ENCODE assay signal across 8 mouse cellular contexts in genomic region chr7:80078792-80079301, GRCm38 (mm10). TPM values are rescaled to one million over a fixed set of nuclear protein-coding genes. Genes with fewer than 3 reads are reported as not detected.
A peak's percentile ranks its signal among the peaks of the same experiment; 100 is the strongest.
DNase-seq lines count a peak whose midpoint lies in the region; ATAC-seq and TF ChIP-seq lines count a peak whose summit lies in the region.

No protein-coding gene starts in this region.

- no peak overlapping the region; the same call in 1 of the 2 replicates for H3K4me2 ChIP-seq in intestine, embryonic 16.5 days (ENCODE audit: low read depth, low read length)
- peak overlapping the region; percentile 24 for H3K4me2 ChIP-seq in limb, embryonic 11.5 days (ENCODE audit: low read depth, severe bottlenecking)

- peak; percentile 89 for DNase-seq in adrenal gland, postnatal 14 days
- DNase-seq in limb, embryonic 11.5 days (ENCODE audit: low spot score): peak; percentile 60
- DNase-seq in mesoderm, embryonic 11.5 days (ENCODE audit: low read depth, low spot score): peak; percentile 70
- DNase-seq in right cerebral cortex, postnatal 25 days: peak; percentile 56

- peak; percentile 67 for ATAC-seq in granulocyte monocyte progenitor cell, adult 5-6 weeks (replicated peaks; ENCODE audit: poor library complexity, severe bottlenecking)
- peak; percentile 59 for ATAC-seq in intestine, embryonic 16.5 days
- ATAC-seq in limb, embryonic 11.5 days (ENCODE audit: insufficient number of reproducible peaks, low FRiP score, low TSS enrichment, low read depth): no peak
- no peak for ATAC-seq in inflammation-experienced regulatory T-cells, adult 6 months

- WGBS in intestine, embryonic 16.5 days: 27% methylated on average over 14 of the region's 14 CpGs
- WGBS in limb, embryonic 11.5 days: 31% methylated on average over 14 of the region's 14 CpGs

- H3K4me1 ChIP-seq in cortical plate, adult 2 months (ENCODE audit: control insufficient read depth, insufficient read depth, low read length): peaks cover 2% of the 10 kb centered on the region; the same call in 1 of the 2 replicates
- peaks cover 48% of the 10 kb centered on the region for H3K4me1 ChIP-seq in intestine, embryonic 16.5 days (ENCODE audit: control insufficient read depth, insufficient read depth, low read length)
- H3K4me1 ChIP-seq in limb, embryonic 11.5 days (ENCODE audit: control insufficient read depth, insufficient read depth, low read length): peaks cover 36% of the 10 kb centered on the region

- no peak overlapping the region for H3K4me3 ChIP-seq in cortical plate, adult 2 months (ENCODE audit: insufficient read depth, low read length)
- no peak overlapping the region for H3K4me3 ChIP-seq in intestine, embryonic 16.5 days (ENCODE audit: low read length)
- H3K4me3 ChIP-seq in limb, embryonic 11.5 days (ENCODE audit: low read depth, low read length): no peak overlapping the region

- peak overlapping the region; percentile 55; the same call in 1 of the 2 replicates for H3K27ac ChIP-seq in cortical plate, adult 2 months (ENCODE audit: insufficient read depth, low read length)
- peak overlapping the region; percentile 90 for H3K27ac ChIP-seq in intestine, embryonic 16.5 days (ENCODE audit: low read length)
- peak overlapping the region; percentile 62; the same call in 1 of the 2 replicates for H3K27ac ChIP-seq in limb, embryonic 11.5 days (replicated peaks; ENCODE audit: low read depth, low read length)

- no peak for TF ChIP-seq CTCF in cortical plate, adult 2 months (IDR thresholded peaks at IDR 0.05; ENCODE audit: extremely low read depth, insufficient read depth, low read length)

- TF ChIP-seq POLR2A in cortical plate, adult 2 months (IDR thresholded peaks at IDR 0.05; ENCODE audit: extremely low read depth, insufficient read depth, low read length): no peak

- no peaks in the 10 kb centered on the region for H3K27me3 ChIP-seq in intestine, embryonic 16.5 days (replicated peaks; ENCODE audit: control insufficient read depth, insufficient read depth, low read length)
- no peaks in the 10 kb centered on the region for H3K27me3 ChIP-seq in limb, embryonic 11.5 days (ENCODE audit: control insufficient read depth, insufficient read depth, low read length)

- H3K36me3 ChIP-seq in intestine, embryonic 16.5 days (ENCODE audit: control insufficient read depth, insufficient read depth, low read length): peaks cover 18% of the 10 kb centered on the region
- H3K36me3 ChIP-seq in limb, embryonic 11.5 days (ENCODE audit: control insufficient read depth, insufficient read depth, low read length): peaks cover 4% of the 10 kb centered on the region; the same call in 1 of the 2 replicates

- peak overlapping the region; percentile 61 for H3K9ac ChIP-seq in intestine, embryonic 16.5 days (ENCODE audit: low read depth, low read length)
- 0 out of 2 replicates have a peak overlapping the region, but pooled peaks have one; percentile 7 for H3K9ac ChIP-seq in limb, embryonic 11.5 days (ENCODE audit: low read length)

- no peaks in the 10 kb centered on the region for H3K9me3 ChIP-seq in intestine, embryonic 16.5 days (ENCODE audit: control insufficient read depth, low read length)
- H3K9me3 ChIP-seq in limb, embryonic 11.5 days (ENCODE audit: control insufficient read depth, low read length): no peaks in the 10 kb centered on the region

RNA-seq across cellular contexts. Expression of gene Idh2, which starts 36.3 kb away (rescaled TPM):
- total RNA-seq in adrenal gland, postnatal 14 days (2021): 353 and 359 TPM in 2 replicates
- 92.7 and 95.0 TPM in 2 replicates for polyA plus RNA-seq in cortical plate, adult 2 months (2012; rRNA removed)
- total RNA-seq in granulocyte monocyte progenitor cell, adult 5-6 weeks (2014; fragmentation: Nextera tagmentation): 259 and 298 TPM in 2 replicates
- 338 and 368 TPM in 2 replicates for total RNA-seq in granulocyte monocyte progenitor cell, adult 5-6 weeks (2017)
- 540 and 585 TPM in 2 replicates for polyA plus RNA-seq in intestine, embryonic 16.5 days (2015; fragmentation: Nextera tagmentation; extraction: Ambion mirVana)
- polyA plus RNA-seq in limb, embryonic 11.5 days (2014; fragmentation: Nextera tagmentation; extraction: Ambion mirVana): 540 and 555 TPM in 2 replicates
- 10 to 100 TPM; 13.5 to 28.7 (median 20.3) TPM for polyA plus RNA-seq in inflammation-experienced regulatory T-cells, adult 6 months (2017; shearing (Covaris generic))

RNA-seq across cellular contexts. Expression of gene Zfp710, which starts 54.2 kb away (rescaled TPM):
- total RNA-seq in adrenal gland, postnatal 14 days (2021): 21.3 and 25.6 TPM in 2 replicates
- 18.0 and 18.5 TPM in 2 replicates for polyA plus RNA-seq in cortical plate, adult 2 months (2012; rRNA removed)
- total RNA-seq in granulocyte monocyte progenitor cell, adult 5-6 weeks (2014; fragmentation: Nextera tagmentation): 26.7 and 27.6 TPM in 2 replicates
- total RNA-seq in granulocyte monocyte progenitor cell, adult 5-6 weeks (2017): 13.7 and 24.3 TPM in 2 replicates
- polyA plus RNA-seq in intestine, embryonic 16.5 days (2015; fragmentation: Nextera tagmentation; extraction: Ambion mirVana): 12.2 and 12.4 TPM in 2 replicates
- 15.4 and 17.0 TPM in 2 replicates for polyA plus RNA-seq in limb, embryonic 11.5 days (2014; fragmentation: Nextera tagmentation; extraction: Ambion mirVana)
- 1 to 10 TPM; 1.8 to 5.1 (median 4.4) TPM for polyA plus RNA-seq in inflammation-experienced regulatory T-cells, adult 6 months (2017; shearing (Covaris generic))

Comparison
In these comparisons a context has a peak if more than half of its experiments do, and no peak if none do; other contexts are left out.
1. ATAC-seq: peak in granulocyte monocyte progenitor cell, adult 5-6 weeks (single experiment) and intestine, embryonic 16.5 days (single experiment); none in limb, embryonic 11.5 days (single experiment) and inflammation-experienced regulatory T-cells, adult 6 months (single experiment).
2. Peak in every context shown above with its lines, with median percentiles within 50 percentile points of each other: DNase-seq and H3K27ac ChIP-seq.